Mouse (Mus musculus) forebrain, embryonic 11.5 days (tissue): Measurements from ENCODE around the gene Tnnt2. TPM values are rescaled to one million over a fixed set of nuclear protein-coding genes. Genes with fewer than 3 reads are reported as not detected.
A peak's percentile ranks its signal among the peaks of the same experiment; 100 is the strongest.

Experiments used
- ATAC-seq: fragments of 200-750 bp; cut with Nextera tagmentation; replicated peaks from 2 replicates; pipeline ENCODE4 v1.8.0; 2017; ENCODE audit warnings: moderate TSS enrichment; ENCODE audit not compliant: low FRiP score
- DNase-seq: peaks from one replicate; pipeline ENCODE4 v3.0.0-alpha.2; 2017; ENCODE audit warnings: low spot score
- H3K27ac ChIP-seq: fragments of 300-500 bp; sonication (generic); 2 replicates; pipeline ENCODE4 v1.5.1; 2014; ENCODE audit warnings: low read depth, low read length
- H3K27me3 ChIP-seq: fragments of 300-500 bp; sonication (generic); 2 replicates; pipeline ENCODE4 v1.6.1; 2014; ENCODE audit warnings: mild to moderate bottlenecking, low read length, mixed read lengths; ENCODE audit not compliant: control insufficient read depth, insufficient read depth
- H3K36me3 ChIP-seq: fragments of 300-500 bp; sonication (generic); 2 replicates; pipeline ENCODE4 v1.6.1; 2014; ENCODE audit warnings: mild to moderate bottlenecking, low read length, moderate library complexity, mixed read lengths; ENCODE audit not compliant: control insufficient read depth, insufficient read depth
- H3K4me1 ChIP-seq: fragments of 300-500 bp; sonication (generic); replicated peaks from 2 replicates; pipeline ENCODE4 v1.6.1; 2014; ENCODE audit warnings: low read length, mixed read lengths; ENCODE audit not compliant: control insufficient read depth, insufficient read depth
- H3K4me2 ChIP-seq: fragments of 300-500 bp; sonication (generic); 2 replicates; pipeline ENCODE4 v1.6.1; 2014; ENCODE audit warnings: low read depth, mild to moderate bottlenecking, low read length, moderate library complexity, mixed read lengths; ENCODE audit not compliant: severe bottlenecking
- H3K4me3 ChIP-seq: fragments of 300-500 bp; sonication (generic); 2 replicates; pipeline ENCODE4 v1.5.1; 2014; ENCODE audit warnings: low read depth, low read length
- H3K9ac ChIP-seq: fragments of 300-500 bp; sonication (generic); 2 replicates; pipeline ENCODE4 v1.6.1; 2014; ENCODE audit warnings: low read length
- H3K9me3 ChIP-seq: fragments of 300-500 bp; sonication (generic); 2 replicates; pipeline ENCODE4 v1.6.1; 2016; ENCODE audit warnings: low read length, mixed read lengths; ENCODE audit not compliant: control insufficient read depth
- WGBS: fragments of 180-500 bp; shearing (Covaris S2); extraction: QIAGEN DNeasy Blood & Tissue Kit; methylation state at CpG from one replicate; pipeline ENCODE4 v1.1.7; 2014; 5-methylcytosine and 5-hydroxymethylcytosine counted together
- polyA plus RNA-seq: library from polyadenylated mRNA; unstranded; fragments of >200 nt; fragmentation: Nextera tagmentation; extraction: Ambion mirVana; gene quantifications from 2 replicates; pipeline ENCODE4 v1.2.1, GENCODE M21; 2014

Gene Tnnt2
- polyA plus RNA-seq, 1 experiment from 2014 or later: not detected

DNA sequence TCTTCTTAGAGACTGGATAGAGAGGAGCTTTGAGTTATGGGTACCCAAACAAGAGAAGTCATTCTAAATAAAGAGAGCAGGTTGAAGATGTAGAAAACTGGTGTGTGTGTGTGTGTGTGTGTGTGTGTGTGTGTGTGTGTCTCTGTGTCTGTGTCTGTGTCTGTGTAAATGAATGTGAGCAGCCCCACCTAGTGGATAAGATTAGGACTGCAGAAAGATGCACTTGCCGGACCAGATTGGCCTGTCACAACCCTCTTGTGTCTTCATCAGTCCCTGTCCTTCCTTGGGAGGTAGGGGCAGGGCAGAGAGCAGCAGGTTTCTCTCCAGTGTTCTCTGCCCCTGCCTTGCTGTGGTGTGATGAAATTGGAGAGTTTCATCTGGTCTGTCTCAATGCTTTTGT, 7.2 kb upstream of the Tnnt2 start:
- H3K4me3 ChIP-seq: no peak overlapping the region
- H3K27me3 ChIP-seq: no peaks in the 10 kb centered on the region
- H3K4me1 ChIP-seq: no peaks in the 10 kb centered on the region
- 30% methylated on average over 1 of the region's 1 CpGs for WGBS
- H3K36me3 ChIP-seq: no peaks in the 10 kb centered on the region
- H3K27ac ChIP-seq: no peak overlapping the region
- no peak for ATAC-seq
- no peak overlapping the region for H3K9ac ChIP-seq
- DNase-seq: peak; percentile 63
- H3K9me3 ChIP-seq: no peaks in the 10 kb centered on the region
- H3K4me2 ChIP-seq: no peak overlapping the region

DNA sequence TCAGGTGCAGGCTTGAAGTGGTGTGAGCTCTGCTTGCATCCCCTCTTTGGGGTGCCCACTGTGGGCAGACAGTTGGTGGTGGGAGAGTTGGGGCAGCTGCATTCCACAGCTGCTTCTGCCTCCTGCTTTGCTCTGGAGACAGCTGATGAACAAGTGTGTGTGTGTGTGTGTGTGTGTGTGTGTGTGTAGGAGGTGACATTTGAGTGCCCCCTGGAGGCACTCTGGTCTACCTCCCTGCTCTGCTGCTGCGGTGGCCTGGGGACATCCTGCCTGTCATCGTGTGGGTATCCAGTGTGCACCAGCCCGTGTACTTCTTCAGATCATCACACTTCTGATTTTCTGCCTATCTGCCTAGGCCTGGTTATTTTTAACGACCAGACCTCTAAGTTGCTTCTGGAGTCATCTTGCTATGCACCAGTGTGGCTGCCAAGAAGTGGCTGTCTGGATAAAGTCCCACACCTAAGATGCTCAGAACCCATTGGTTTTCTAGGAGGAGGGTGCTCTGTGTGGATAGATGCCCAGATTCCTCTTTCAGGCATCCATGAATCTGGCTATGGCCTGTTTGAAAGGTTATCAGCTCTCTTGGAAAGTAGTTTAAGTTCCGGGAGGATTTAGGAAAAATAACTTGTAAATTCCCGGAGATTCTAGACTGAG, 1.8 kb upstream of the Tnnt2 start:
- Histone ChIP-seq H3K9ac (no peak overlapping the region), H3K4me1 (no peaks in the 10 kb centered on the region), H3K4me3 (no peak overlapping the region), H3K4me2 (no peak overlapping the region), H3K27me3 (no peaks in the 10 kb centered on the region), H3K36me3 (no peaks in the 10 kb centered on the region), H3K9me3 (no peaks in the 10 kb centered on the region), H3K27ac (no peak overlapping the region)
- WGBS: 81% methylated on average over 6 of the region's 6 CpGs
- ATAC-seq: no peak
- DNase-seq: no peak

DNA sequence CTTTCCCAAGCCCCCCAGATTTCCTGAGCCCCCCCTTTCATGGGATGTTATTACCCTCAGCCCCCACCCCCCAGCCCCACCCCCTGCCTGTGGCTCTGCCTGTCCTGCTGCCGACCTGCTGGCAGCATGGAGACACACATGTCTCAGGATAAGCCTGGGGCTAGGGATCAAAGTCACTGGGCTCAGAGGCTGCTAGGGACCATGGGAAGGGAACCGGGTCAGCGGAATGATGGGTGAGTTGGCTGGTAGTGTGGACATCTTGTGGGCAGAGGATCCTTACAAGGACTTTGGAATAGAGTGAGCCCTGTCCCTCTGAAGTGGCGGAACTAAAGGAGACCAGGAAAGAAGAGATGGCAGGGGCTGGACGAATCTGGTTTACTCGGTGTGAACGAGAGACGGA, 1.2 kb upstream of the Tnnt2 start:
- Histone ChIP-seq H3K27me3 (no peaks in the 10 kb centered on the region), H3K9ac (no peak overlapping the region), H3K4me2 (no peak overlapping the region), H3K36me3 (no peaks in the 10 kb centered on the region), H3K4me3 (no peak overlapping the region), H3K27ac (no peak overlapping the region), H3K4me1 (no peaks in the 10 kb centered on the region), H3K9me3 (no peaks in the 10 kb centered on the region)
- no peak for ATAC-seq
- 91% methylated on average over 8 of the region's 8 CpGs for WGBS
- DNase-seq: no peak

DNA sequence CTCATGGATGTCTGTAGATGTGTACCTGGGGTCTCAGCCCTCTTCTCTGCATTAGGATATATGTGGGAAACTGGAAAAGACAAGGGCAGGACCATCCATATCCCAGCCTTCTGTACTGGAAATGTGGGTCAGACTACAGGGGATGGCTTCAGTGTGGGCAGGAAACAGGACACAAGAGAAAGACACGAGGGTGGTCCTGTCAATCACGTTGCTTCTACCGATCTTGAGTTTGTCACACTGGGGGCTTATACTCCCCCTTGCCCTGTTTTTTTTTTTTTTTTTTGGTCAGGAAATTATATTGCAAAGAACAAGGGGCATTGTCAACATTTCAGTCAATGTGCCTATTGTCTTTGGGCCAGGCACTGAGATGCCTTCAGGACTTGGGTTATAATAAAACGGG, 2.5 kb downstream of the Tnnt2 start:
- DNase-seq (no peak), ATAC-seq (no peak)
- Histone ChIP-seq H3K27ac (no peak overlapping the region), H3K27me3 (no peaks in the 10 kb centered on the region), H3K4me1 (no peaks in the 10 kb centered on the region), H3K4me2 (no peak overlapping the region), H3K9ac (no peak overlapping the region), H3K9me3 (no peaks in the 10 kb centered on the region), H3K36me3 (no peaks in the 10 kb centered on the region), H3K4me3 (no peak overlapping the region)
- 77% methylated on average over 4 of the region's 4 CpGs for WGBS

DNA sequence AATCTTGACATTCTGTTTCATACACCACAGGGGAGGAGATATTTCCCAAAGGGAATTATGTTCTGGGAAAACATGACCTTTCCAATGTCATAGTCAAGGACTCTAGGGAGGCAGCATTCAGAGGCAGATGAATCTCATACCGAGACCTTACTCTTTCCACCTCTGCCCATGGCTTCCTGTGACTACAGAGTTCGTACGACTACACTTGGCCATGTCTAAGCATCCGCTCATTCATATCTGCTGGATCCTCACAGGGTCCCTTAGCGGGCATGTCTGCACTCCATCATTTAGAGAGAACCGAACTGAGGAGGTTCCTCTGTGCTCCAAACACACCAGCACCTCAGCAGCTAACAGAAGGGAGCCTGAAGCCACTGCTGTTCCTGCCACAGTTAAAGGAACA, 2.9 kb downstream of the Tnnt2 start:
- ATAC-seq (no peak), DNase-seq (no peak)
- Histone ChIP-seq H3K9ac (no peak overlapping the region), H3K4me3 (no peak overlapping the region), H3K4me1 (no peaks in the 10 kb centered on the region), H3K4me2 (no peak overlapping the region), H3K27ac (no peak overlapping the region), H3K36me3 (no peaks in the 10 kb centered on the region), H3K9me3 (no peaks in the 10 kb centered on the region), H3K27me3 (no peaks in the 10 kb centered on the region)
- 89% methylated on average over 6 of the region's 6 CpGs for WGBS

DNA sequence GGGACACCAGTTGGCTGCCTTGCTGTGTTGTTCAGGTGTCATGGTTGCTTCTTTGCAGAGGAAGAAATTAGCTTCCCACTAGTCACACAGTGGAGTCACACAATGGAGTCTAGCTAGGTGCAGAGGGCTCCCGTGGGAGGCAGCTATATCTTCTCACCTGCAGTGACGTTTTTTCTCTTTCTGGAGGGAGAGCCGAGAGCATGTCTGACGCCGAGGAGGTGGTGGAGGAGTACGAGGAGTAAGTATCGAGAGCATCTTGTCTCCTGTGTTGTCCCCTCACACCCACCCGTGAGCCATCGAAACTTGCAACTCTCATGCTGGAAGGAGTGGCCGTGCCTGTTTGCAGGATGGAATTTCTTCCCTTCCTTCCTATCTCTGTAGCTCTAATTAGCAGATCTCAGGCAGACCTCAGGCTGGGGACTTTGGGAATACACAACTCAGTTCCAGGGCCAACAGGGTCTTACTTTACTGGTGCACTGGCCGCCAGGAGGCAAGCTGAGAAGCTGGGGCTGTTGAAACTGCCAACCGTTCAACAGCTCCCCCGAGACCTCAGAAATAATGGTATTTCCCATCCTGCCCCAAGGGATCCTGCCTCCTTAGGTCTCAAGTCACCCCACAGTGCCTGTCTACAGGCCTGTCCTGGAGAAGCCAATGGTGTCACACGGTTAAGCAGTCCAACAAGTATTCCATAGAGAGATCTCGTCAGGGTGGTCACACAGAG, 4.7 kb downstream of the Tnnt2 start:
- DNase-seq: no peak
- no peak overlapping the region for H3K4me2 ChIP-seq
- H3K27me3 ChIP-seq: no peaks in the 10 kb centered on the region
- no peak overlapping the region for H3K9ac ChIP-seq
- no peaks in the 10 kb centered on the region for H3K36me3 ChIP-seq
- no peak for ATAC-seq
- H3K9me3 ChIP-seq: no peaks in the 10 kb centered on the region
- whole genome bisulfite sequencing: 76% methylated on average over 15 of the region's 15 CpGs
- H3K4me1 ChIP-seq: no peaks in the 10 kb centered on the region
- H3K27ac ChIP-seq: no peak overlapping the region
- no peak overlapping the region for H3K4me3 ChIP-seq

DNA sequence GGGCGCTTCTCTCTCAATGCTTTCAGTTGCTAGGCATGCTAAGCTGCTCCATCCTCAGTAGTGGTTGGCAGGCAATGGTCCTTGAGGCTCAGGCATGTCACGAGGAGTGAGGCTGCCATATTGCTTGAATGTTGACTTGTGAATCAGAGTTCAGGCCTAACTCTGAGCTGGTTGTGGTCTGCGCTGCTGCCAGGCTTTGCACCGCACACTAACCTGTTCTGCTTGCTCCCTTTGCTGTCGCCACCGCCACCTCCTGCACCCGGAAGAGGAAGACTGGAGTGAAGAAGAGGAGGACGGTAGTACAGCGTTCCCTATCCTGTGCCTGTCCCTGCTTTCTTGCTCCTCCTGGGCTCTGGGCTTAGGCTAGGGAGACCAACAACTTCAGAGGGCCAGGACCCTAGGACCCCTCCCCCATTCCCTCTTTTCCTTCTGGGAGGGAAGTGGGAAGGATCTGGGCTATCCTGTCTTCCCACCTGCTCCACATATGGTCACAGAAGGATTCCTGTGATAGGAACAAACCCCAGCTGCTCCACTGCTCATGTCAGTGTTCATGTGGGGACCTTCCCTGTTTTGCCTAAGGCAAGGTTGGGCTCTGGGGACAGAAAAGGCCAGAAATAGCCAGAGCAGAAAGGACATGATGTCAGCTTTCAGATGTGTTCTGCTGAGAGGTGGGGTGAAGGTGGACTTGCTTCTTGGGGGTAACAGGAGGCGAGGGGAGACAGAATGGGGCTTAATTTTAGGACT, 7.5 kb downstream of the Tnnt2 start:
- Histone ChIP-seq H3K4me1 (no peaks in the 10 kb centered on the region), H3K36me3 (no peaks in the 10 kb centered on the region)
- 88% methylated on average over 10 of the region's 10 CpGs for WGBS

DNA sequence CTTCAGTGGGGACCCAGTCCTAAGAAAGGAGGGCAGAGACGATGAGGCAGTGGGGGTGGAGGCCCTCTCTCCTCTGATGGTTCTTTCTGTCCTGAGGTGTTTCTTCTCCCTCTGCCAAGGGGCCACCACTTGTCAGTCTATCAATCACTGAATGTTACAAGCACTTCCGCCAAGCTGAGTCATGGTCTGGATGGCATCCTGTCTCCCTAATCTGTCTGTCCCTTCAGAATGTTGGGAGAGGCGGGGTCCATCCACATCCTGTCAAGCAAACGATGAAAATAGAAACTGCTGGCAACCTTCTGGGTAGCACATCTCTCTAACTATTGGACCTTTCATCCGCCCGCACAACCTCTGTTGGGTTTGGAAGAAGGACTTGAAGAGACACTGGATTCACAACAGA, 8.3 kb downstream of the Tnnt2 start:
- Histone ChIP-seq H3K9me3 (no peaks in the 10 kb centered on the region), H3K27me3 (no peaks in the 10 kb centered on the region), H3K27ac (no peak overlapping the region), H3K9ac (no peak overlapping the region), H3K4me1 (no peaks in the 10 kb centered on the region), H3K4me3 (no peak overlapping the region), H3K36me3 (no peaks in the 10 kb centered on the region), H3K4me2 (no peak overlapping the region)
- ATAC-seq: no peak
- 91% methylated on average over 6 of the region's 6 CpGs for WGBS
- no peak for DNase-seq

More for the DNA sequence above, 7.5 kb downstream of the Tnnt2 start:
- ATAC-seq (no peak), DNase-seq (no peak)
- Histone ChIP-seq H3K9me3 (no peaks in the 10 kb centered on the region), H3K27ac (no peak overlapping the region), H3K4me2 (no peak overlapping the region), H3K4me3 (no peak overlapping the region), H3K27me3 (no peaks in the 10 kb centered on the region), H3K9ac (no peak overlapping the region)
